Mouse (Mus musculus): ENCODE results near the gene Rgl2. TPM values are rescaled to one million over a fixed set of nuclear protein-coding genes. Genes with fewer than 3 reads are reported as not detected.

Rgl2 gene
- total RNA-seq, 2 experiments from 2014 or later, result 62.2 to 63.5 TPM

DNA sequence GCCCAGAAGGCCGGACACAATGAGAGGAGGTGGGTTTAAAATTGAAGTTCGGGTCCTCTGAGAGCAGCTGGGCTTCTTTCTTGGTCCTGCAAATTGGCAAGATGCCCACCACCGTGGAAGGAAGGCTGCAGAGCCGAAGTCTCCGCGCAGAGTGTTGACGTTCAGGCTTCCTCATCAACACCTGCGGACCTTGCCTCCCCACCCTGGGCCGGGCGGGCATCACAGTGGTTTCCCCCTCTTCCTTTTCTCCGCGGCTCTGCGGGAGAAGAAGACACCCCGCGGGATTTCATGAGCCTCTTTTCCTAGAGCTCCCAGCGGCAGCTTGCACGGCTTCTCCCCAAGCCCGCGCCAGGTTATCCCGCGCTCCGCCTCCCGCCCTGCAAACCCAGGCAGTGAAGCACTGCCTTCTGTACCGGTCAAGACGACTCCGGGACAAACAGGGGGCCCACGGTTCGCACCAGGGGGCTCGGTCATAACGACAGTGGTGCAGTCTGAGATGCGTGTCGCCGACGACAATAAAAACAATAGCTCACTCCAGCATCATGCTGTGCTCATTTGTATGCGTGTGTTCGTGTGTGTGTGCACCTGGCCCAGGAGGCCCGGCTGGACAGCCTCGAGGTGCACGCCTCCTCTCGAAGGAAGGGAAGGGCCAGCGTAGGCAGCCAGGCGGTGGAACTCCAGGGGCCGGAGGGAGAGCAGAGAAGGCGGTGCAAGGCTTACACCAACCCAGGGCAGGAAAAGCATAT is 20.8 kb upstream of the Rgl2 start:
- DNase-seq (ENCODE audit: low spot score in 2 of 2), result peak; percentile 51 to 55

DNA sequence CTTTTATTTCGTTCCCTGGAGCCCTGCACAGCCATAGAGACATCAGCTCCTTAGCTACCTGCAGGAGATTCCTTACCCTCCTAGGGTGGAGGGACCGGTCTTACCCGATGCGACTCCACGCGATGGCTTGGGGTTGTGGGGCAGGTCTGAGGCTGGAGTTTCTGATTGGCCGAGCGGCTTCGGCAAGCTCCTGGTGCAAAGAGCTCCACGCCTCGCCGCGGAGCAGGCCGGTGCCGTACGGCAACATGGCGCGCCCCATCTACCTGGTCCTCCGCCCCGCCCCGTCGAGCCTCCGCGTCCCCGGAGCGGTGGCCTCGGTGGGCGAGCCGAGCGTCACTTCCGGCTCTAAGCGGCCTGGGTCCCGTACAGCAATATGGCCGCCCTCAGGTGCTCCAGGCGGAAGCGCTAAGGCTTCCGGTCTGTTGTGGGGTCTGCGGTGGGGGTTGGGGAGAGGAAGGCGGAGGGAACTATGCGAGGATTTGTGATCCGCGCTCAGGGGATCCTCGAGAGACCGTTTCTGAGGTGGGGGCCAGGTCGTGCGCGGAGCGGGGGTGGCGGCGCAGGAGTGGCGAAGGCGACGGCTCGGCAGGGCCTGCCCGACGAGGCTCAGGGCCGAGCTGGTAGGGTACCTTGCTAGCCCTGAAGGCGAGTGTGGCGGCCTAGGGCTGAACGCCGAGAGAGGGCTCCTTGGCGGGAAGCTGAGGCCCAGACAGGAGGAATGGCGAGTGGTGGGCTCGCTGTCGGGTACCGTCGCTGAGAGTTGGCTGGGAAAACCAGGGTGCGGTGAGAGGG is 20.1 kb upstream of the Rgl2 start, which contains the start of gene Daxx:
Gene Daxx, plus strand, starts transcription at position 338 of the 792 bp plus-strand sequence.
- DNase-seq (ENCODE audit: low spot score in 2 of 2), result peak; percentile 97 to 99

DNA sequence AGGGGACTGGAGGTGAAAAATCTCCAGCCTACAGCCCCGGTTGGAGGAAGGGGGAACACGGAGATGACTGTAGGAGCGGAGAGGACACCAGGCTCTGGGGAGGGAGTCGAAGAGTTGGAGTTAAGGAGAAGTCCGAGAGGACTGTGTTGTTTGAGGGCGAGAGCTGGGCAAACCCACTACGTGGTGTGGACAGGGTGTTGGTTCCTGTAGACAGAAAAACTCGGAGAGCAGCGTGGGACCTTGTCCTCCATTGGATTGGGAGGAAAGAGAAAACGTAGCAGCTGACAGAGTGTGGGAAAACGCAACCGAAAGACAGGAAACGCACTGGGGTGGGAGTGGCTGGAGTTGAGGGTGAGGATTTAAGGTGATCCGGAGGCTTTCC is 19.5 kb upstream of the Rgl2 start:
- no peak for DNase-seq (ENCODE audit: low spot score in 2 of 2)

DNA sequence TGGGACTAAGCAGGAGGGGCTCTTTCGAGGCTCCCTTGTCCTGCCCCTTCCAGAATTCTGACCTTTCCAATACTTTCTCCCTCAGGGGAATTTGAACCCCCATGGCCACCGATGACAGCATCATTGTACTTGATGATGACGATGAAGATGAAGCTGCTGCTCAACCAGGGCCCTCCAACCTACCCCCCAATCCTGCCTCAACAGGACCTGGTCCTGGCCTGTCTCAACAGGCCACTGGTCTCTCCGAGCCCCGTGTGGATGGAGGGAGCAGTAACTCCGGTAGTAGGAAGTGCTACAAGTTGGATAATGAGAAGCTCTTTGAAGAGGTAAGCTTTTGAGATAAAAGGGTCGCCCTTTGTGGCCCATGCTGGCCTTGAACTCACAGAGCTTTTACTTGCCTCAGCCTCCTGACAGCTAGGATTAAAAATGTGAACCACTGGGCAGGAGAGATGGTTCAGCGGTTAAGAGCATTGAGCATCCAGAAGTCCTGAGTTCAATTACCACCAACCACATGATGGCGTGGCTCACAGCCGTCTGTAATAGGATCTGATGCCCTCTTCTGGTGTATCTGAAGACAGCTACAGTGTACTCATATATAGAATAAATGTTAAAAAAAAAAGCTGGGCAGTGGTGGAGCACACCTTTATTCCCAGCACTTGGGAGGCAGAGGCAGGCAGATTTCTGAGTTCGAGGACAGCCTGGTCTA is 18.8 kb upstream of the Rgl2 start:
- DNase-seq (ENCODE audit: low spot score in 2 of 2), result no peak

DNA sequence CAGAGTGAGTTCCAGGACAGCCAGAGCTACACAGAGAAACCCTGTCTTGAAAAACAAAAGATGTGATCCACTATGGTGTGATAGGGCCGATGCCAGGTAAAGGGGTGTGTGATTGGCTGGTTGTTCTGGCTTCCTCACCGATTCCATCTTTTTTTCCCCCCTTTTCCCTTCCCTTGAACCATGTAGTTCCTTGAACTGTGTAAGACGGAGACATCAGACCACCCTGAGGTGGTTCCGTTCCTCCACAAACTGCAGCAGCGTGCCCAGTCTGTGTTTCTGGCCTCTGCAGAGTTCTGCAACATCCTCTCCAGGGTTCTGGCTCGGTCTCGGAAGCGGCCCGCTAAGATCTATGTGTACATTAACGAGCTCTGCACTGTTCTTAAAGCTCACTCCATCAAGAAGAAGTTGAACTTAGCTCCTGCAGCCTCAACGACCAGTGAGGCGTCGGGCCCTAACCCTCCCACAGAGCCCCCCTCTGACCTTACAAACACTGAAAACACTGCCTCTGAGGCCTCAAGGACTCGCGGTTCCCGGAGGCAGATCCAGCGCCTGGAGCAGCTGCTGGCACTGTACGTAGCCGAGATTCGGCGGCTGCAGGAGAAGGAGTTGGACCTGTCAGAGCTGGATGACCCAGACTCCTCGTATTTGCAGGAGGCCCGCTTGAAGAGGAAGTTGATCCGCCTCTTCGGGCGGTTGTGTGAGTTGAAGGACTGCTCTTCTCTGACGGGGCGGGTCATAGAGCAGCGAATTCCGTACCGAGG is 18.1 kb upstream of the Rgl2 start:
- DNase-seq (ENCODE audit: low spot score in 2 of 2), result no peak

DNA sequence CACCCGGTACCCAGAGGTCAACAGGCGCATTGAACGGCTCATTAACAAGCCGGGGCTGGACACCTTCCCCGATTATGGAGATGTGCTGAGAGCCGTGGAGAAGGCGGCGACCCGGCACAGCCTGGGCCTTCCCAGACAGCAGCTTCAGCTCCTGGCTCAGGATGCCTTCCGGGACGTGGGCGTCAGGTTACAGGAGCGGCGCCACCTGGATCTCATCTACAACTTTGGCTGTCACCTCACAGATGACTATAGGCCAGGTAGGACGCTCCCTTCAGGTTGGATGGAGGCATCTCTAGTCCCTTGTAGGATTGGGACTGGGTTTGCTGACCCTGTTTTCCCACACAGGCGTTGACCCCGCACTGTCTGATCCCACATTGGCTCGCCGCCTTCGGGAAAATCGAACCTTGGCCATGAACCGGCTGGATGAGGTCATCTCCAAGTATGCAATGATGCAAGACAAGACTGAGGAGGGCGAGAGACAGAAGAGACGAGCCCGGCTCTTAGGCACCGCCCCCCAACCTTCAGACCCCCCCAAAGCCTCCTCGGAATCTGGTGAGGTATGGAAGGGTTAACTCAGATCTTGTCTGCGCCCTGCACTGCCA is 17.4 kb upstream of the Rgl2 start:
- no peak for DNase-seq (ENCODE audit: low spot score in 2 of 2)

DNA sequence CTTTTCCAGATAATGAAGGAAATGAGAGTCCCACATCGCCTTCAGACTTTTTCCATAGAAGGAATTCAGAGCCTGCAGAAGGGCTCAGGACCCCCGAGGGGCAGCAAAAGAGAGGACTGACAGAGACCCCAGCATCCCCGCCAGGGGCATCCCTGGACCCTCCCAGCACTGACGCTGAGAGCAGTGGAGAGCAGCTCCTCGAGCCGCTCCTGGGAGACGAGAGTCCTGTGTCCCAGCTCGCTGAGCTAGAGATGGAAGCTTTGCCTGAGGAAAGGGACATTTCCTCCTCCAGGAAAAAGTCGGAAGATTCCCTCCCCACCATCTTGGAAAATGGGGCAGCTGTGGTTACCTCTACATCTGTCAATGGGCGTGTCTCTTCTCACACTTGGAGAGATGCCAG is 16.1 kb upstream of the Rgl2 start:
- no peak for DNase-seq (ENCODE audit: low spot score in 2 of 2)

DNA sequence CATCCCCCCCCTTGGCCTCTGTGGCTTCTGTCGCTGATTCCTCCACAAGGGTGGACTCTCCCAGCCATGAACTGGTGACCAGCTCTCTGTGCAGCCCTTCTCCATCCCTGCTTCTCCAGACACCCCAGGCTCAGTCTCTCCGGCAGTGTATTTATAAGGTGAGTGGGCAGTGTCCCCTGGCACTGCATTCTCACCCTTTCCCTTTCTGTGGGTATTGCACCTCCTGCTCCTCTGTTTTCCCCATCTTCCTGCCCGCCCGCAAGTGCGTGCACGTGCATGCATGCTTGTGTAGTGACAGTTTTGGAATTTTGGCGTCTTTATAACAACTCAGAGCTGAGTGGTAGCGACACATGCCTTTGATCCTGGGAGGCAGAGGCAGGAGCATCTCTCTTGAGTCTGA is 15.4 kb upstream of the Rgl2 start:
- DNase-seq (ENCODE audit: low spot score in 2 of 2), result no peak

DNA sequence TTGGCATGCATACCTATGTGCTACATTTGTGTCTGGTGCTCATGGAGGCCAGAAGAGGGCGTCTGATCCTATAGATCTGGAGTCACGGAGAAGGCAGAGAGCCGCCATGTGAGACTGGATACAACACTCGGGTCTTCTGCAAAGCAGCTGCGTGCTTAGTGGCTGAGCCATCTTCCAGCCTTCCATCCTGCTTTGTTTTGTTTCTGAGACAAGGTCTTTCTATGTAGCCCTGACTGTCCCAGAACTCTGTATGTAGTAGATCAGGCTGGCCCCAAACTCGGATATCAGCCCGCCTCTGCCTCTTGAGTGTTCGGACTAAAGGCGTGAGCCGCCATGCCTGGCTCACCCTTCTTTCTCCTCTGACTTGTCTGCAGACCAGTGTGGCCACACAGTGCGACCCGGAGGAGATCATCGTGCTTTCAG is 14.4 kb upstream of the Rgl2 start:
- DNase-seq (ENCODE audit: low spot score in 2 of 2), result no peak

DNA sequence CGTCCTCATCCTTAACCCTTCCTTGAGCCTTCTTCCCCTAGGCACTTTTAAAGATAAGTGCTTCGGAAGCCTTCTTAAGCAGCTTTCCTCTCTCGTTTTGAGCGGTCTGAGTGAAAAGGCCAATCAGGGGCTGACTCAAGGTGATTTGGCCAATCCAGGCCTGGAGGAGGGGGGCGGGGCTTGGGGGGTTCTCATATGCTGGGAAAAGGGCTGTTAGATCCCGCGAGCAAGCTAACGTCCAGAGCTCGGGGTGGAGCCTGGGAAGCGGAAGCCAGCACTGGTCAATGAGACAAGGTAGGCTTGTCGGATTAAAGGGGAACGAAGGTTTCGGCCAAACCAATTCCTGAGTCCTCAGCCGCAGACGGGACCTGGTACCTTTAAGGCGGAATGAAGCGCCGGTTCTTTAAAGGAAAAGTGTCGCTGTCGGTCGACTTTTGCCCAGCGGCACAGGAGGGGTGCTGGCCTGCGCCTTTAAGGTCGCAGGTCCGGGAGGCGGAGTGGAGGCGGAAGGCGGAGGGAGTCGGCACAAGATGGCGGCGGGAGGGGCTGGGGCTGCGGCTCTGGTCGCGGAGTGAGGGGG is 13.6 kb upstream of the Rgl2 start, which contains the start of the genes Tapbp and Zbtb22:
Gene Tapbp, plus strand, starts transcription at position 229 of the 580 bp plus-strand sequence.
Gene Zbtb22, plus strand, starts transcription at position 234 of the 580 bp plus-strand sequence.
- DNase-seq (ENCODE audit: low spot score in 2 of 2), result peak; percentile 95 to 97

DNA sequence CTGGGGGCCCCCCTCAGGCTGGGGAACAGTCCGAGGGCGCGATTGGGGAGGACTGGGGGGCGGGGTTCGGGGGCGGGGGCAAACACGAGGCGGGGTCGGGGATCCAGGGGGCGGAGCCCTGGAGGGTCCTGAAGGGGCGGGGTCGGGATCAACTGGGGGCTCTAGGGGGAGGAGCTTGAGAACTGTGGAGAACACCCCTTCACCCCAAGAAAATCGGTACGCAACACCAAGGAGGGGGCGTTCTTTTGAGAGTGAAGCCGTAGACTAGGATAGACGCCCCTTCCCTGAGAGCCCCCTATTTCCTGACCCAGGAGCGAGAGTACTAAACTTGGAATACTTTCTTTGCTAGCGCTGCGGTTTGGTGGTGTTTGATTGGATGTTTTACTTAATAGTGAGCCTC is 13.0 kb upstream of the Rgl2 start:
- DNase-seq (ENCODE audit: low spot score in 2 of 2), result no peak

DNA sequence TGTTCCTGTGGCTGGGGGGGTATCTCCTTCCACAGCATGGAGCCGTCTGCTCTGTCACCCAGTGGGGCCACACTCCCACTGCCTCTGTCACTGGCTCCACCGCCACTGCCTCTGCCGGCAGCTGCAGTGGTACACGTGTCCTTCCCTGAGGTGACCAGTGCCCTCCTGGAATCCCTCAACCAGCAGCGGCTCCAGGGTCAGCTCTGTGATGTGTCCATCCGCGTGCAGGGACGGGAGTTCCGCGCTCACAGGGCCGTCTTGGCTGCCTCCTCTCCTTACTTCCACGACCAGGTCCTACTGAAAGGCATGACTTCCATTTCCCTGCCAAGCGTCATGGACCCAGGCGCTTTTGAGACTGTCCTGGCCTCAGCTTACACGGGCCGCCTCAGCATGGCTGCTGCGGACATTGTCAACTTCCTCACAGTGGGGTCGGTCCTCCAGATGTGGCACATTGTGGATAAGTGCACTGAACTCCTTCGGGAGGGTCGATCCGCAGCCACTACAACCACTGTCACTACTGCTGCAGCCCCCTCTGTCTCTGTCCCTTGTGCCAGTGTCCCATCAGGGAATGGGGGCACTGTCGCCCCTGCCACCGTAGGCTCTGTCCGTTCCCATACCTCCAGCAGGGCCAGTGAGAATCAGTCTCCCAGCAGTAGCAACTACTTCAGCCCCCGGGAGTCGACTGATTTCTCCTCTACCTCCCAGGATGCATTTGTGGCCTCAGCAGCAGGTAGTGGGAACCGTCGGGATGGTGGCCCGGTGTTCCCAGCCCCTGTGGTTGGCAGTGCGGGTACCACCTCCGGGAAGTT is 12.3 kb upstream of the Rgl2 start:
- DNase-seq (ENCODE audit: low spot score in 2 of 2), result peak in 1 of 2 experiments; percentile 2

DNA sequence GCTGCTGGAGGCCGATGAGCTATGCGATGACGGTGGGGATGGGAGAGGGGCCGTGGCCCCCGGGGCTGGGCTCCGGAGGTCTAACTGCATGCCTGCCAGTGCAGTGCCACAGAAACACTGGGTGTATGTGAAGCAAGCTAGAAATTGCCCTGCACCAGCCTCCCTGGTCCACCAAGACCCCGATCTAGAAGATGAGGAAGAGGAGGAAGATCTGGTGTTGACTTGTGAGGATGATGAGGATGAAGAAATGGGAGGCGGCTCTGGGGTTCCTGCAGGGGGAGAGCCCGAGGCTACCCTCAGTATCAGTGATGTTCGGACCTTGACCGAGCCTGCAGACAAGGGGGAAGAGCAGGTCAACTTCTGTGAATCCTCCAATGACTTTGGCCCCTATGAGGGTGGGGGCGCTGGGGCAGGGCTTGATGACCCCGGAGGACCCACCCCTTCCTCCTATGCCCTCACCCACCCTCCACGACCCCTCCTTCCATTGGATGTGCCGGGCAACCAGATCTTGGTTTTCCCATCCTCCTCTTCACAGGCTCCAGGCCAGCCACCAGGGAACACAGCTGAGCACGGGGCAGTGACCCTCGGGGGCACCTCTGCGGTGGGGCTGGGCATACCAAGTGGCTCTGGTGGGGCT is 11.6 kb upstream of the Rgl2 start:
- no peak for DNase-seq (ENCODE audit: low spot score in 2 of 2)

DNA sequence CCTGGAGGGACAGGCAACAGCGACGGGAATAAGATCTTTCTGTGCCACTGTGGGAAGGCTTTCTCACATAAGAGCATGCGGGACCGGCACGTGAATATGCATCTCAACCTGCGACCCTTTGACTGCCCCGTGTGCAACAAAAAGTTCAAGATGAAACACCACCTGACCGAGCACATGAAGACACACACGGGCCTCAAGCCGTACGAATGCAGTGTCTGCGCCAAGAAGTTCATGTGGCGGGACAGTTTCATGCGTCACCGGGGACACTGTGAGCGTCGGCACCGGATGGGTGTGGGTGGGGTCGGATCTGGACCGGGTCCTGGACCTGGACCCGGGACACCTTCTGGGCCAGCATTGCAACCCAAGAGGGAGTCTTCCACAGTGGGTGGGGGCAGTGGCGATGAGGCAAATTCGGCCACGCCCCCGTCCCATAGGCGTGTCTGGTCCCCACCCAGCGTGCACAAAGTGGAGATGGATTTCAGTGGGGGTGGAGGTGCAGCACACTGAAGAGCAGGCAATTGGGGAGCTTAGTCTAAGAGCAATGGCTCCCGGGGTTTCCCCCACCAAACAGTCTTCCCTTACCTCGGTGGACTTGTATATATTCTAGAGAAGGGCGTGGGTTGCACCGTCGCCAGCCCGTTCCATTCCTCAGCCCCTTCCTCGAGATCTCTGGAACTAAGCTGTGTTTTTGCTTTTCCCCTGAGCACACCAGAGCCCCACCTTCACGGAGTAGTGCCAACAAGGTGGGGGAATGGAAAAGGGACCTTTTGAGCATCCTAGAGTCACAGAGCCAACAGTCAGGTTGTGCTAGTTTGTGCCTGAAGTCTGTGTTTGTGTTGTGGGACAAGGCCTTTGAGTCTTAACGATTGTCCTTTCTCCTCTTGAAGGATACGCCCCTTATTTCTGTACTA is 10.8 kb upstream of the Rgl2 start:
- DNase-seq (ENCODE audit: low spot score in 2 of 2), result peak in 1 of 2 experiments; percentile 2

DNA sequence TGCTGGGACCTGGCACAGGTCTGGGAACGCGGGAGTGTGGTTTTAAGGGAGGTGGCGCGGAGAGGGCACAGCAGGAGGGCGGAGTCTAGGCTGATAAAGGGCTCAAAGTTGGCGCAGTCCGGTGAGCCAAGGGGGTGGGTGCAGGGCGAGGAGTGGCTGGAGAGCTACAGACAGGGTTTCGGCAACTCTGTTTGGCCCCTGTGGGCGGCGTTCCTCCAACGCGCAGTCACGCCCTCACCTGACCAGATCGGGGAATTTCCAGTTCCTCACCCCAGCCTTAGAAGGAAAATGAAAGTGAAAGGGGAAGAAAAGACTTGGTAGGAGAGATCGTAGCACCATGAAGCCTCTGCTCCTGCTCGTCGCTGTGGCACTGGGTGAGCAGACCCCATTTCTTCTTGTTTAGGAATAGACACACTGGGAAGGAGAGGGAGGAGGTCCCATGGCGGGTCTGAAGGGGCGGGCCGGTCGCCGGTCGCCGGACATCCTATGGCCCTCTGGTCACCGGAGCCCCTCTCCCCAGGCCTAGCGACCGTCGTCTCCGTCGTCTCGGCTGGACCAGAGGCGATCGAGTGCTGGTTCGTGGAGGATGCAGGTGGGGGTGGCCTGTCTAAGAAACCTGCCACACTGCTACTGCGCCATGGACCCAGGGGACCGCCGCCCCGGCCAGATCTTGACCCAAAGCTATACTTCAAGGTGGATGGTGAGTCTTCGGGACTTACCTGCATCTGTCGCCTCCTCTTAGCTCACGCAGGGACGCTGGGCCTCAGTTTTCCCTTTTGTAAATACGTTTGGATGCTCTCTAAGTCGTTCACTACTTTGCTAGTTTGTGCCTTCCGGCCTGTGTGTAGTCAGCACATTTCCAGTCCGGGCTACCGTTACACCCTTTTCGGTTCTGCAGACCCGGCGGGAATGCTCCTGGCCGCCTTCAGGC is 9.7 kb upstream of the Rgl2 start:
- peak; percentile 29 to 54 for DNase-seq (ENCODE audit: low spot score in 2 of 2)

DNA sequence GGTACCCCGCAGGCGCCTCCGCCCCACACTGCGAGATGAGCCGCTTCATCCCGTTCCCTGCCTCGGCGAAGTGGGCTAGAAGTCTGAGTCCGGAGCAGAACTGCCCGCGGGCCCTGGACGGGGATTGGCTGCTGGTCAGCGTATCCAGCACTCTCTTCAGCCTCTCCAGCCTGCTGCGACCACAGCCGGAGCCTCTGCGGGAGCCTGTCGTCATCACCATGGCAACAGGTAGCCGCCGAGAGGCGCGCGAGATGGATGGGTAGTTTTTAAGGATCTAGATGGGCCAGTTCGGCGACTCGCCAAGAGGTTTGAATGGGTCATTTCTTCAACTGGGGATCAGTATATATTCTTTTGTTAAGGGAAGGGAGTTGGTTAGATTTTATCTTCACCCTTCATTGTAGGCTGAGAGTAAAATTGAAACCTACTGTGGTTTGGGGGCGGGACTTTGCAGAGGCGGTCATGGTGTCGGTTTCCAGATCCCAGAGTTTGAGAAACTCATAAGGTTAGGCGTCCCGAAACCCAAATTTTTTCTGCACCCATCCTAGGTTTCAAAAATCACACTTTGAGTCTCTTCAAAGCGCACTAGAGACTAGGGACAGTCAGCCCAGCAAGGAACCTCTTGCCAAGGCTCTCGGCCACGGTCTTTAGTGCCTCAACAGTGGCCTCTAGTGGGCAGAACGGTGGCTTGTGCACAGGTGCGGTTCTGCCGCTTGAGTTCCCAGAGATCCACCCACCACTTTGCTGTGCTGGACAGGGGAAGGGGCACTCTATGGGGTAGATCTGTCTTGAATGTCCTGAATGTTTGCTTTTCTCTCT is 8.9 kb upstream of the Rgl2 start:
- DNase-seq (ENCODE audit: low spot score in 2 of 2), result peak; percentile 82 to 89
